Mouse (Mus musculus): ENCODE measurements around the gene Nr4a3.

The Nr4a3 gene

GRCm38 (mm10) chr4:48108591-48108990 is 63.6 kb downstream of the Nr4a3 start:
- peak; percentile 56 to 77 for DNase-seq (ENCODE audit: low spot score in 2 of 2)

- DNase-seq (ENCODE audit: low spot score in 2 of 2) = peak; percentile 19 to 40
Observed at GRCm38 (mm10) chr4:48110331-48110730, 65.4 kb downstream of the Nr4a3 start.

DNA sequence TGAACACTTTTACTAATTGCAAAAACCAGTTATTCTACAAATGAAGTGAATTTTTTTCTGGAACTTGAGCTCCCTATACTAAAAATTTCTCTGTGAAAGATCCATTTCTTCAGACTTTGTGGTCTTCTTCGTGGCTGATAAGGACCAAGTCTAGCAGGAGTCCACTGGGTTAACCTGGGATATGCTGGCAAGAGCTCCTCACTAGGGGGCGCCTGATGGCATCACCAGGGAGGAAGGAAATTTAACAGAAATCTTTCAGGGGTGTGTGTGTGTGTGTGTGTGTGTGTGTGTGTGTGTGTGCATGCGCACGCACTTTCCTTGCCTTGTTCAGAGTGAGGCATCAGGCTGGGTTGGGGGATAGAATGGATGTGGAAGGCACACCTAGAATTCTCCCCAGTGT is 71.2 kb downstream of the Nr4a3 start:
- peak; percentile 50 to 52 for DNase-seq (ENCODE audit: low spot score in 2 of 2)

DNA sequence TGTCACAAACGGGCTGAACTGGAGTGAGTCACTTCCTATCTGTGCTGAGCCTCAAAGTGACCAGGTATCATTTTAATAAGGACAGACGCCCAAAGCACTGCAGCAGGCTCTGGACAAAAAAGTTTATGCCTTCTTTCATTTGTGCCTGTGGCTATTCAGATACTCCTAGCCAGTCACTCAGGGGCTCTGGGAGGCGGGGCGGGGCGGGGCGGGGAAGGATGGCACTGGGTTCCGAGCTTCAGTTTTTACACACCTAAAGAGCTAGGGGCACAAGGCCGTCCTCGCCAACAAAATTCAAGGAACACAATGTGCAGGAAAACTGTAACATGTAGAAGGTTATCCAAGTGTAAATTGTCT is 79.4 kb downstream of the Nr4a3 start:
- DNase-seq (ENCODE audit: low spot score in 2 of 2) = no peak

DNA sequence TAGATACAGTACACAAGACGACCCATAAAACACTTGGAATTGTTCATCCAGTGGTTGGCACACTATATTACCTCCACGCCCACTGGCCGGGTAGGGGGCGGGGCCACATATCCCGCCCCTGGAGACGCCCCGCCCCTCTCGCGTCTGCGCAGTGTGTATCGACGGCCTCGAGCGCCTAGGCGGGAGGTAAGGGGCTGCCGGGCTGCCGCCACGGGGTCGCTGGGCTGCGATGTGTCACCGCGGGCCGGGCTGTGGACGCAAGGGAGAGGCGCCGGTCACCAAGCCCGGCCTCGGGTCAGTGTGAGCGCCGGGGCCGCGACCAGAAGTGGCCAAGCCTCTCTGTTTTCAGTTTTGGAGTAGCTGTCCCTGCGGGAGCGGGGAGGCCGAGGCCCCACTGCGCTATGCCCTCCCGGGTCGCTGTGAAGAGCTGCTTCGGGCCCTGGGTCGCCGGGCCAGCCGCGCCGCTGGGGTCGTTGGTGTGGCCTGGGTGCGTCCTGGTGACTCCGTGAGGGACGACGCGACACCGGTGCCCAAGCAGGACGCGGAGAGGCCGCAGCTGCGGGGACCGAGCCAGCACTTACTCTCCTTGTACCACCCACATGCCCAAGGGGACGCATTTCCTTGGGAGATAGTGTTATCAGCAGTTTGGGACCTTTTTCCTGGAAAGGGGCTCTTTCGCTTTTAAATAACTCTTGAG is 80.0 kb downstream of the Nr4a3 start, which contains the start of gene Stx17:
TSS of gene Stx17 (plus strand) at position 143 of the 697 bp plus-strand sequence.
- peak; percentile 80 to 88 for DNase-seq (ENCODE audit: low spot score in 2 of 2)

- no peak for DNase-seq (ENCODE audit: low spot score in 2 of 2)
Observed at GRCm38 (mm10) chr4:48130314-48130713, 85.4 kb downstream of the Nr4a3 start.

GRCm38 (mm10) chr4:48131606-48132005 is 86.7 kb downstream of the Nr4a3 start:
- no peak for DNase-seq (ENCODE audit: low spot score in 2 of 2)

DNA sequence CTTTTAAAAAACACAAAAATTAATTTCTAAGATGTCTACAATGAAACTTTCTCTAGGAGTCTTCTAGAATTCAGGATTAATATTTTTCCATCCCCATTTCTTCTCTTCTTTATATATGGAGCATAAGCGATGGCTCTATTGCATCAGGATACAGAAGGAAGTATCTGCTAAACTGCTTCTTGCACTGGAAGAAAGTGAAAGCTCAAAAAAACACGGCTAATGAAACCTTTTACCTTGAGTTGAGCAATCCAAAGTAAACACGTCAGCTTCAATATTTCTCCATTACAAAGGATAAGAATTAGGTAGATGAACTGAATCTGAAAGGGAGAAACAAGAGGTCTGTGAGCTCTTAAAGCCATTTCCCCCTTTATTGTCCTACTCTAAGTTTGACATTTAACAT is 87.8 kb downstream of the Nr4a3 start:
- DNase-seq (ENCODE audit: low spot score in 2 of 2) = no peak

Measured in spleen, postnatal 36 days (tissue).